Mouse (Mus musculus): ENCODE results near the gene Kctd15. TPM values are rescaled to one million over a fixed set of nuclear protein-coding genes. Genes with fewer than 3 reads are reported as not detected.

The Kctd15 gene
- total and polyA plus RNA-seq, 2 experiments, result 2.5 to 10.7 TPM

DNA sequence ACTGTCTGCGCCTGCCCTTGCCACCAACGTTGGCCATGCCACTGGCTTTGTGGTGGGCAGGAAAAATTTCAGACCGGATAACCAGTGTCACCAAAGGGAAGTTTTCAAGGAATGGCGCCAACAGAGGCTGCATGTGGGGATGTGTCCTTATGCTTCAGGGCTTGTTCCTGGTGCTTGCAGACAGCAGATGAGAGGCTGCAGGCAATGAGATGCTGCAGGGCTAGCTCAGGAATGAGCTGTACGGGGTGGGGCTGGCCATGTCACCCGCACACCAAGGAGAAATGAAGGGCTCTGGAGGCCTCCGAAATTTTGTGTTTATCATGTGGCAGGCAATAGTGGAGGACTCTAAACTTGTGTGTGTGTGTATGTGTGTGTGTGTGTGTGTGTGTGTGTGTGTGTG lies 6.6 kb upstream of the Kctd15 start:
- no peak overlapping the region for H3K4me3 ChIP-seq (ENCODE audit: insufficient read depth, low read depth, low read length)
- no peaks in the 10 kb centered on the region; the same call in 1 of the 2 replicates for H3K79me2 ChIP-seq (ENCODE audit: control insufficient read depth, insufficient read depth, low read length)
- no peak overlapping the region for H3K27ac ChIP-seq (replicated peaks; ENCODE audit: insufficient read depth, low read depth, low read length)
- TF ChIP-seq POLR2A (IDR thresholded peaks at IDR 0.05; ENCODE audit: extremely low read depth, insufficient read depth, low read length), result no peak
- 74% methylated on average over 7 of the region's 7 CpGs for WGBS
- H3K9ac ChIP-seq (ENCODE audit: low read depth, low read length), result no peak overlapping the region
- H3K4me1 ChIP-seq (ENCODE audit: control insufficient read depth, insufficient read depth, low read length), result peaks cover 13% of the 10 kb centered on the region
- no peaks in the 10 kb centered on the region for H3K27me3 ChIP-seq (ENCODE audit: control insufficient read depth, insufficient read depth, low read length)
- no peaks in the 10 kb centered on the region for H3K36me3 ChIP-seq (ENCODE audit: control insufficient read depth, insufficient read depth, low read length)
- no peak for DNase-seq (ENCODE audit: extremely low read depth, low read depth, low spot score)

DNA sequence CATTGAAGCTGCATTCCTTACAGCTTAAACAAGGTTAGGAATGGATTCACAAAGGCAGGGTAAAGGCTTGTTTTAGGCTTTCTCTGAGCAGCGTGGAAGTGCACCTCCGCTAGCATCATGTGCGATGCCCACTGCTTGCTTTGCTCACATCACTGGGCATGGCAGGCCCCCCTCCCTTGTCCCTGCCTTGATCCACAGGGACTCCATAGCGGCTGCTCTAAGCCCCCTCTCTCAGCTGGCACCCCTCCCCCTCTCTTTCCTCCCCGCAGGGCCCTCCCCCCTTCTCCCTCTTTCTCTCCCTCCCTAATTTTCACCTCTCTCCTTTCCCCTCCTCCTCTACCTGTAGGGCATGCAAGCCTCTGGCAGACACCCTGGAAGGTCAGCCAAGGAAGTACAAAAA lies 5.7 kb upstream of the Kctd15 start:
- no peak for DNase-seq (ENCODE audit: extremely low read depth, low read depth, low spot score)
- no peaks in the 10 kb centered on the region; the same call in 1 of the 2 replicates for H3K79me2 ChIP-seq (ENCODE audit: control insufficient read depth, insufficient read depth, low read length)
- H3K27ac ChIP-seq (replicated peaks; ENCODE audit: insufficient read depth, low read depth, low read length), result no peak overlapping the region
- peaks cover 13% of the 10 kb centered on the region for H3K4me1 ChIP-seq (ENCODE audit: control insufficient read depth, insufficient read depth, low read length)
- no peak overlapping the region for H3K9ac ChIP-seq (ENCODE audit: low read depth, low read length)
- no peak for TF ChIP-seq POLR2A (IDR thresholded peaks at IDR 0.05; ENCODE audit: extremely low read depth, insufficient read depth, low read length)
- no peak for TF ChIP-seq CTCF (IDR thresholded peaks at IDR 0.05; ENCODE audit: low read depth, low read length)
- no peaks in the 10 kb centered on the region for H3K27me3 ChIP-seq (ENCODE audit: control insufficient read depth, insufficient read depth, low read length)
- no peaks in the 10 kb centered on the region for H3K36me3 ChIP-seq (ENCODE audit: control insufficient read depth, insufficient read depth, low read length)
- H3K4me3 ChIP-seq (ENCODE audit: insufficient read depth, low read depth, low read length), result no peak overlapping the region
- WGBS, result 65% methylated on average over 5 of the region's 5 CpGs

DNA sequence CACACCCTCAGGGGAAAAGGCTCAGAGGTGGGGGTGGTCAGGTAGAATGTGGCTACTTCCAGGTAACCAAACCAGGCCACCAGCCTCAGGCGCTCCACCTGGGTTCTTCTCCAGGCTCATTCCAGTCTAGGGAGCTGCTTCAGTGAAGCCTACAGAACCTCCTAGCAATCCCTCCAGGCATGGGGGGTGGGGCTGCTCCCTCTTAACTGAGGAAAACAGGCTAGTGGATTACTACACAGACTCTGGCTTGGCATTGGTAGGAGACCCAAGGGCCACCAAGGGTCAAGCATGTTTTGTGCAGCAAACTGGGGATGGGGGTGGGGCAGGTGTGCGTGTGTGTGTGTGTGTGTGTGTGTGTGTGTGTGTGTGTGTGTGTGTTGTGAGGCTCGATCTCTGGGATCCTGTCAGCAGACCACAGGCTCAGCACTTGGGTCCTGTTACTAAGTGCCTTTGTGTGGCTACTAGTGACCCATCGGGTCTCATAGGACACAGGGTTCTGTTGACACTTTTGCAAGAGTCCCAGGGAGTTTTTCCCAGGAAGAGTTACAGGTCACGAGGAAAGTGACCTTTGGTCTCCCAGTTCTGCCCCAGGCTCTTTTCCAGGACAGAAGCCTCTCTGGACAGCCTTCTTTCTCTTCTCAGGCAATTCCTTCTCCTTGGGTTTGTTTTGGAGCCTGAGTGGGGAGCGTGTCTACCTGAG lies 3.0 kb upstream of the Kctd15 start:
- Histone ChIP-seq H3K9ac (ENCODE audit: low read depth, low read length) (peak overlapping the region; percentile 56), H3K4me3 (ENCODE audit: insufficient read depth, low read depth, low read length) (peak overlapping the region; percentile 27; the same call in 1 of the 2 replicates), H3K36me3 (ENCODE audit: control insufficient read depth, insufficient read depth, low read length) (no peaks in the 10 kb centered on the region), H3K4me1 (ENCODE audit: control insufficient read depth, insufficient read depth, low read length) (peaks cover 15% of the 10 kb centered on the region), H3K27me3 (ENCODE audit: control insufficient read depth, insufficient read depth, low read length) (no peaks in the 10 kb centered on the region), H3K79me2 (ENCODE audit: control insufficient read depth, insufficient read depth, low read length) (no peaks in the 10 kb centered on the region; the same call in 1 of the 2 replicates), H3K27ac (replicated peaks; ENCODE audit: insufficient read depth, low read depth, low read length) (peak overlapping the region; percentile 96)
- WGBS, result 31% methylated on average over 6 of the region's 6 CpGs
- DNase-seq (ENCODE audit: extremely low read depth, low read depth, low spot score), result peak; percentile 96
- TF ChIP-seq CTCF (IDR thresholded peaks at IDR 0.05; ENCODE audit: low read depth, low read length) (no peak), POLR2A (IDR thresholded peaks at IDR 0.05; ENCODE audit: extremely low read depth, insufficient read depth, low read length) (no peak)

DNA sequence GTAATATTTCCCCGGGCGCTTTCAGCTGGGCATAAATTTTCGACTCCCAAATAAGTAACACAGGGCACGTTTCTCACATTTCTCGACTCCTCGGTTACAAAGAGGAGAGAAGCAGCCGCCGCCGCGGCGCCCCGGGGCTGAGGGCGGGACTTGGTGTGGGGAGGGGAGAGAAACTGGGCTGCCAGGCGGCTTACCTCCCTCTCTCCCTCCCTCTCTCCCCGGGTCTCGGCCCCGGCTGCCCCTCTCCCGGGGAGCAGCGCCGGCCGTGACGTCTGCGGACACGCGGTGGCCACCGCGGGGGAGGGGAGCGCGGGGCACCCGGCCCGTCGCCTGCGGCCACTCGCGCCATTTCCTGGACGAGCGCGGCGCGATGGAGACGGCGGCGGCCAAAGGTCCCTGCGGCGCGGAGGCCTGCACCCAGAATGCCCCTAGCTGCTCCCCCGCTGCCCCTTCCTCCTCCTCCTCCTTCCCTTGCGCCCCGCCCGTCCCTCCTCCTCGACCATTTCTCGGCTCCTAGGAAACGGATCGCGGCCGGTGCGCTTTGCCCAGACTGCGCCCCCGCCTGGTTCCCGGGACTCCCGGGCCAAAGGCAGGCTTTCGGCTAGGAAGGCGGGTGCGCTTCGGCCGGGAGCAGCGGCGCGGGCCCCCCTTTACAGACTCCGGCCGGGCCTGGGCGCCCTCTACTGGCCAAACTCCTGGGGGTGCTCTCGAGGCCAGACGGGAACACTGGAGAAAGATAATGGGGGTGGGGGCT lies 1.3 kb downstream of the Kctd15 start:
- H3K27ac ChIP-seq (replicated peaks; ENCODE audit: insufficient read depth, low read depth, low read length), result peak overlapping the region; percentile 98
- TF ChIP-seq POLR2A (IDR thresholded peaks at IDR 0.05; ENCODE audit: extremely low read depth, insufficient read depth, low read length), result 0 out of 2 replicates have a peak, but pooled peaks have one; percentile 35
- TF ChIP-seq CTCF (IDR thresholded peaks at IDR 0.05; ENCODE audit: low read depth, low read length), result peak; percentile 60
- under 1% methylated on average over 72 of the region's 74 CpGs for WGBS
- no peaks in the 10 kb centered on the region for H3K27me3 ChIP-seq (ENCODE audit: control insufficient read depth, insufficient read depth, low read length)
- peak; percentile 66 for DNase-seq (ENCODE audit: extremely low read depth, low read depth, low spot score)
- peaks cover 18% of the 10 kb centered on the region for H3K4me1 ChIP-seq (ENCODE audit: control insufficient read depth, insufficient read depth, low read length)
- H3K4me3 ChIP-seq (ENCODE audit: insufficient read depth, low read depth, low read length), result peak overlapping the region; percentile 77
- peak overlapping the region; percentile 81 for H3K9ac ChIP-seq (ENCODE audit: low read depth, low read length)
- H3K79me2 ChIP-seq (ENCODE audit: control insufficient read depth, insufficient read depth, low read length), result no peaks in the 10 kb centered on the region
- H3K36me3 ChIP-seq (ENCODE audit: control insufficient read depth, insufficient read depth, low read length), result no peaks in the 10 kb centered on the region

DNA sequence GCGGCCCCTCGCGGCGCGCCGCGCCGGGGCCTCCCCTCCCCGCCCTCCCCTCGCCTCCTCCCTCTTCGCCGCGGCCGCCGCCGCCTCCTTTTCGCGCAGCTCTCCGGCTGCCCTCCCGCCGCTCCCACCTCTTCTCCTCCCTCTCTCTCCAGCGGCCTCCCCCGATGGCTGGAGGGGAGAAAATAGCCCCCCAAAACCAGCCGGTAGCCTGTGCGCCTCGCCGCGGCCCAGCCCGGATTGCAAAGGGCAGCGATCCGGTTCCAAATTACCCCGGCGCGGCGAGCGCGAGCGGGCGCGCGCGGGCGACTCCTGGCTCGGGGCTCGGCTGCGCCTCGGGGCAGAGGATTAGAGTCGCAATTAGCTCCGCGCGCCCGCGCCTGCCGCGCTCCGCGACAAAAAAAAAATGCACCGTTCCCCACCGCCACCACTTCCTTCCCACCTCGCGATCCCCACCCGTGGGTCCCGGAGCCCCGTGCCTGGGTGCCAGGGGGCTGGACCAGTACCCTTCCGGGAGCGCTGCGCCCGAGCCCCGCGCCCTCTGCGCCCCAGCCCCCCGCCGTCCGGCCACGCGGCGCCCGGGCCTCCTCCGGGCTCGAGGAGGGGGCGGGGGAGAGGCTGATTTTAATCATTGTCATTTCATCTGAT lies 2.0 kb downstream of the Kctd15 start:
- no peaks in the 10 kb centered on the region for H3K36me3 ChIP-seq (ENCODE audit: control insufficient read depth, insufficient read depth, low read length)
- H3K9ac ChIP-seq (ENCODE audit: low read depth, low read length), result peak overlapping the region; percentile 81
- no peaks in the 10 kb centered on the region for H3K27me3 ChIP-seq (ENCODE audit: control insufficient read depth, insufficient read depth, low read length)
- DNase-seq (ENCODE audit: extremely low read depth, low read depth, low spot score), result no peak
- TF ChIP-seq POLR2A (IDR thresholded peaks at IDR 0.05; ENCODE audit: extremely low read depth, insufficient read depth, low read length), result no peak
- TF ChIP-seq CTCF (IDR thresholded peaks at IDR 0.05; ENCODE audit: low read depth, low read length), result no peak
- peaks cover 17% of the 10 kb centered on the region for H3K4me1 ChIP-seq (ENCODE audit: control insufficient read depth, insufficient read depth, low read length)
- peak overlapping the region; percentile 98 for H3K27ac ChIP-seq (replicated peaks; ENCODE audit: insufficient read depth, low read depth, low read length)
- H3K4me3 ChIP-seq (ENCODE audit: insufficient read depth, low read depth, low read length), result peak overlapping the region; percentile 77
- H3K79me2 ChIP-seq (ENCODE audit: control insufficient read depth, insufficient read depth, low read length), result no peaks in the 10 kb centered on the region
- under 1% methylated on average over 65 of the region's 81 CpGs for WGBS
